Mouse (Mus musculus) liver, adult 2 months (tissue): ENCODE data around the gene Tmem221. TPM values are rescaled to one million over a fixed set of nuclear protein-coding genes. Genes with fewer than 3 reads are reported as not detected.
A peak's percentile ranks its signal among the peaks of the same experiment; 100 is the strongest.

Experiments used
- DNase-seq: peaks from one replicate; pipeline ENCODE4 v3.0.0-alpha.2; 2011; ENCODE audit warnings: low read depth, low spot score; ENCODE audit errors: extremely low read depth
- H3K27ac ChIP-seq: fragments of 200-500 bp; replicated peaks from 2 replicates; pipeline ENCODE4 v1.5.1; 2012; ENCODE audit warnings: low read depth, mild to moderate bottlenecking, control low read depth, inconsistent platforms, low read length; ENCODE audit not compliant: insufficient read depth
- H3K27me3 ChIP-seq: fragments of 200-500 bp; 2 replicates; pipeline ENCODE4 v1.6.1; 2012; ENCODE audit warnings: mild to moderate bottlenecking, moderate library complexity, low read length, inconsistent platforms; ENCODE audit not compliant: control insufficient read depth, insufficient read depth
- H3K36me3 ChIP-seq: fragments of 200-500 bp; 2 replicates; pipeline ENCODE4 v1.6.1; 2012; ENCODE audit warnings: low read length, inconsistent platforms; ENCODE audit not compliant: control insufficient read depth, insufficient read depth
- H3K4me1 ChIP-seq: fragments of 200-500 bp; 2 replicates; pipeline ENCODE4 v1.6.1; 2011; ENCODE audit warnings: low read length; ENCODE audit not compliant: control insufficient read depth, insufficient read depth
- H3K4me3 ChIP-seq: fragments of 200-500 bp; 2 replicates; pipeline ENCODE4 v1.5.1; 2011; ENCODE audit warnings: low read depth, mild to moderate bottlenecking, control low read depth, low read length, moderate library complexity; ENCODE audit not compliant: insufficient read depth
- H3K79me2 ChIP-seq: fragments of 200-500 bp; 2 replicates; pipeline ENCODE4 v1.6.1; 2012; ENCODE audit warnings: inconsistent platforms, mild to moderate bottlenecking, low read length, moderate library complexity; ENCODE audit not compliant: control insufficient read depth, insufficient read depth
- H3K9ac ChIP-seq: fragments of 200-500 bp; 2 replicates; pipeline ENCODE4 v1.6.1; 2012; ENCODE audit warnings: low read depth, mild to moderate bottlenecking, control low read depth, inconsistent platforms, low read length
- CTCF ChIP-seq: fragments of 200-500 bp; IDR thresholded peaks from 2 replicates; pipeline ENCODE4 v1.5.1; 2011; ENCODE audit warnings: low read depth, low read length, control low read depth
- POLR2A ChIP-seq: fragments of 200-500 bp; IDR thresholded peaks from 2 replicates; pipeline ENCODE4 v1.6.1; 2011; ENCODE audit warnings: low read length, control low read depth; ENCODE audit not compliant: insufficient read depth; ENCODE audit errors: extremely low read depth
- WGBS: fragments of 180-500 bp; shearing (Covaris S2); methylation state at CpG from one replicate; pipeline ENCODE4 v1.1.7; 2018; 5-methylcytosine and 5-hydroxymethylcytosine counted together
- polyA plus RNA-seq: library from polyadenylated mRNA; depleted of rRNA; stranded (reverse); fragments of >200 nt; gene quantifications from 2 replicates; pipeline ENCODE4 v1.2.3, GENCODE M21; 2012
- total RNA-seq: library from RNA; depleted of rRNA; stranded (reverse); fragments of >200 nt; gene quantifications from 2 replicates; pipeline ENCODE4 v1.2.3, GENCODE M21; 2014

Tmem221 gene
- total and polyA plus RNA-seq, 2 experiments = 0.46 to 0.55 TPM

- no peak overlapping the region for H3K9ac ChIP-seq
- DNase-seq = no peak
- WGBS = 73% methylated on average over 2 of the region's 2 CpGs
- TF ChIP-seq CTCF (peak; percentile 81), POLR2A (no peak)
- no peaks in the 10 kb centered on the region for H3K79me2 ChIP-seq
- H3K36me3 ChIP-seq = no peaks in the 10 kb centered on the region
- no peaks in the 10 kb centered on the region for H3K27me3 ChIP-seq
- no peak overlapping the region for H3K4me3 ChIP-seq
- H3K4me1 ChIP-seq = peaks cover 5% of the 10 kb centered on the region
- no peak overlapping the region for H3K27ac ChIP-seq
Observed at GRCm38 (mm10) chr8:71586891-71587290, 28.2 kb upstream of the Tmem221 start.

DNA sequence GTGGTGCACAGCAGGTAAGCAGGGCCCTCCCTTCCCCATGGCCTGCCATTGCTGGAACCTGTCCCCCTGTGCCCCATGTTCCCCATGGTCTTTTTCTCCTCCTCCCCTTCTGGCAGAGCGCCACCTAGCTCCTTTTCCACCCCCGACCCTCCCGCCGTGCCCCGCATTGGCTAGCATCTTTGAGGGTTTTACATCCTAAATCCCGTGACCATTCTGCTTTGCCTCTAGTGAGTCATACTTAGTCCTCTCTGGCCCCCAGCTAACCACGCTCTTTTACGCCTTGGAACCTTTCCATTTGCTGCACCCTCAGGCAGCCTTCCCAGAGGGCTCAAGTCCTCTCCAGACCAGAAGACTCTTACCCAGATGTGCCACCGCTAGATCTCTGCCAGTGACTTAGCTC, 21.5 kb upstream of the Tmem221 start:
- H3K4me1 ChIP-seq = no peaks in the 10 kb centered on the region
- 88% methylated on average over 9 of the region's 9 CpGs for WGBS
- no peak for DNase-seq
- no peaks in the 10 kb centered on the region for H3K27me3 ChIP-seq
- H3K79me2 ChIP-seq = no peaks in the 10 kb centered on the region
- H3K4me3 ChIP-seq = no peak overlapping the region
- TF ChIP-seq POLR2A = no peak
- TF ChIP-seq CTCF = no peak
- no peaks in the 10 kb centered on the region for H3K36me3 ChIP-seq
- H3K9ac ChIP-seq = no peak overlapping the region
- H3K27ac ChIP-seq = no peak overlapping the region

DNA sequence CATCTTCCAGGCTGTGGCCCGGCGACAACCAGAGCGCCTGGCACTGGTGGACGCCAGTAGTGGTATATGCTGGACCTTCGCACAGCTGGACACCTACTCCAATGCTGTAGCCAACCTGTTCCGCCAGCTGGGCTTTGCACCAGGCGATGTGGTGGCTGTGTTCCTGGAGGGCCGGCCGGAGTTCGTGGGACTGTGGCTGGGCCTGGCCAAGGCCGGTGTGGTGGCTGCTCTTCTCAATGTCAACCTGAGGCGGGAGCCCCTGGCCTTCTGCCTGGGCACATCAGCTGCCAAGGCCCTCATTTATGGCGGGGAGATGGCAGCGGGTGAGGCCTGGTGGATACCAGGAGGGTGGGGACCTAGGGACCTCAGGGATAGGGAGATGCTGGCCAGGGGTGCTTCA, 20.8 kb upstream of the Tmem221 start:
- WGBS = 73% methylated on average over 14 of the region's 14 CpGs
- no peaks in the 10 kb centered on the region for H3K4me1 ChIP-seq
- H3K79me2 ChIP-seq = 0 out of 2 replicates have a peak, but pooled peaks cover under 1% of the 10 kb centered on the region
- no peaks in the 10 kb centered on the region for H3K36me3 ChIP-seq
- no peak for DNase-seq
- no peak overlapping the region for H3K27ac ChIP-seq
- no peak for TF ChIP-seq CTCF
- no peak for TF ChIP-seq POLR2A
- H3K4me3 ChIP-seq = no peak overlapping the region
- no peak overlapping the region for H3K9ac ChIP-seq
- H3K27me3 ChIP-seq = no peaks in the 10 kb centered on the region

DNA sequence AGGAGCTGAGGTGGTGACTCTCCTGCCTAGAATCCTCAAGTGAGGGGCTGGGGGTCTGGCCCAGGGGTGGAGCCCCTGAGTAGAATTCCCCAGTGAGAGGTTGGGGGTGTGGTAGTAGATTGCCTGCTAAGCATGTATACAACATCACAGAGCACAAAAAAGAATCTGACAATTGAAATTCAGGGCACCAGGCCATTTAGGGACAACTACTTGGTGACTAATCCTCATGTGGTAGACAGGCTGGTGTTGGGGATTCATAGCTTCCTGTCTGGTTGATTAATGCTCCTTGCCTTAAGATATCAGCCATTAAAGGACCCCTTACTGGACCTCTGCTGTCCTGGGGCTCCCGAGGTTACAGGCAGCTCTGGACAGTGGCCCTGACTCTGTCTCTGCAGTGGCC, 20.3 kb upstream of the Tmem221 start:
- 86% methylated on average over 1 of the region's 1 CpGs for WGBS

GRCm38 (mm10) chr8:71577856-71578387, 19.3 kb upstream of the Tmem221 start:
- Histone ChIP-seq H3K4me1 (no peaks in the 10 kb centered on the region), H3K27ac (no peak overlapping the region), H3K27me3 (no peaks in the 10 kb centered on the region), H3K9ac (no peak overlapping the region), H3K36me3 (no peaks in the 10 kb centered on the region), H3K79me2 (0 out of 2 replicates have a peak, but pooled peaks cover 2% of the 10 kb centered on the region), H3K4me3 (no peak overlapping the region)
- no peak for DNase-seq
- no peak for TF ChIP-seq CTCF
- TF ChIP-seq POLR2A = no peak
- 73% methylated on average over 4 of the region's 4 CpGs for WGBS

More for the DNA sequence above, 20.3 kb upstream of the Tmem221 start:
- TF ChIP-seq CTCF = no peak
- no peak for TF ChIP-seq POLR2A
- Histone ChIP-seq H3K9ac (no peak overlapping the region), H3K79me2 (0 out of 2 replicates have a peak, but pooled peaks cover 2% of the 10 kb centered on the region), H3K4me1 (no peaks in the 10 kb centered on the region), H3K27me3 (no peaks in the 10 kb centered on the region), H3K4me3 (no peak overlapping the region), H3K27ac (no peak overlapping the region), H3K36me3 (no peaks in the 10 kb centered on the region)
- no peak for DNase-seq

DNA sequence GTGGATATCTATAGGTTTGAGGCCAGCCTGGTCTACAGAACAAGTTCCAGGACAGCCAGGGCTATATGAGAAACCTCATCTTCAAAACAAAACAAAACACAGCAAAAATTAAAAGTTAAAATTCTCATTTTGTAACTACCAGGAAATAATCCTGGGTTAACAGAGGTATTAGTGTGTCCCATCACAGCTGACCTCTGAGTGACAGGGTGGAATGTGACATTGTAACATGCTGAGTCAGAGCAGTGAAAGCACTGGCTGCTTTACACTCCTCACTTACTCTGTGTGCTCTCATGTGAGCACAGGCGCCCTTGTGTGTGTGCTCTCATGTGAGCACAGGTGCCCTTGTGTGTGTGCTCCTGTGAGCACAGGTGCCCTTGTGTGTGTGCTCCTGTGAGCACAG, 16.3 kb upstream of the Tmem221 start:
- no peaks in the 10 kb centered on the region for H3K4me1 ChIP-seq

More for the DNA sequence above, 16.3 kb upstream of the Tmem221 start:
- DNase-seq = no peak
- no peak for TF ChIP-seq CTCF
- TF ChIP-seq POLR2A = no peak
- H3K27ac ChIP-seq = no peak overlapping the region
- no peak overlapping the region for H3K9ac ChIP-seq
- no peaks in the 10 kb centered on the region for H3K27me3 ChIP-seq
- WGBS = 67% methylated on average over 1 of the region's 1 CpGs
- H3K36me3 ChIP-seq = no peaks in the 10 kb centered on the region
- H3K79me2 ChIP-seq = 0 out of 2 replicates have a peak, but pooled peaks cover 2% of the 10 kb centered on the region
- H3K4me3 ChIP-seq = no peak overlapping the region
